Mouse (Mus musculus) stomach, embryonic 15.5 days (tissue): ENCODE results near the gene Manea. TPM values are rescaled to one million over a fixed set of nuclear protein-coding genes. Genes with fewer than 3 reads are reported as not detected.

ENCODE experiments used
- ATAC-seq: fragments of 200-750 bp; cut with Nextera tagmentation; 2 replicates; pipeline ENCODE4 v1.8.0; 2017; ENCODE audit warnings: low read depth, moderate number of reproducible peaks, moderate TSS enrichment; ENCODE audit not compliant: insufficient read depth, low FRiP score
- H3K27ac ChIP-seq: fragments of 300-500 bp; sonication (generic); 2 replicates; pipeline ENCODE4 v1.5.1; 2015; ENCODE audit warnings: mild to moderate bottlenecking, inconsistent platforms
- H3K27me3 ChIP-seq: fragments of 300-500 bp; sonication (generic); replicated peaks from 2 replicates; pipeline ENCODE4 v1.6.1; 2015; ENCODE audit warnings: inconsistent platforms
- H3K36me3 ChIP-seq: fragments of 300-500 bp; sonication (generic); 2 replicates; pipeline ENCODE4 v1.6.1; 2015; ENCODE audit warnings: inconsistent platforms
- H3K4me1 ChIP-seq: fragments of 300-500 bp; sonication (generic); 2 replicates; pipeline ENCODE4 v1.6.1; 2015; ENCODE audit warnings: inconsistent platforms
- H3K4me2 ChIP-seq: fragments of 300-500 bp; sonication (generic); 2 replicates; pipeline ENCODE4 v1.6.1; 2015; ENCODE audit warnings: mild to moderate bottlenecking, inconsistent platforms
- H3K4me3 ChIP-seq: fragments of 300-500 bp; sonication (generic); replicated peaks from 2 replicates; pipeline ENCODE4 v1.5.1; 2015; ENCODE audit warnings: inconsistent platforms
- H3K9ac ChIP-seq: fragments of 300-500 bp; sonication (generic); 2 replicates; pipeline ENCODE4 v1.6.1; 2015; ENCODE audit warnings: inconsistent platforms
- H3K9me3 ChIP-seq: fragments of 300-500 bp; sonication (generic); 2 replicates; pipeline ENCODE4 v1.6.1; 2016; ENCODE audit warnings: inconsistent platforms
- WGBS: fragments of 180-500 bp; shearing (Covaris S2); methylation state at CpG from one replicate; pipeline ENCODE4 v1.1.7; 2015; 5-methylcytosine and 5-hydroxymethylcytosine counted together
- polyA plus RNA-seq: library from polyadenylated mRNA; unstranded; fragments of >200 nt; fragmentation: Nextera tagmentation; extraction: Ambion mirVana; gene quantifications from 2 replicates; pipeline ENCODE4 v1.2.1, GENCODE M21; 2015

The Manea gene
- polyA plus RNA-seq, 1 experiment from 2014 or later, result 9.2 TPM

DNA sequence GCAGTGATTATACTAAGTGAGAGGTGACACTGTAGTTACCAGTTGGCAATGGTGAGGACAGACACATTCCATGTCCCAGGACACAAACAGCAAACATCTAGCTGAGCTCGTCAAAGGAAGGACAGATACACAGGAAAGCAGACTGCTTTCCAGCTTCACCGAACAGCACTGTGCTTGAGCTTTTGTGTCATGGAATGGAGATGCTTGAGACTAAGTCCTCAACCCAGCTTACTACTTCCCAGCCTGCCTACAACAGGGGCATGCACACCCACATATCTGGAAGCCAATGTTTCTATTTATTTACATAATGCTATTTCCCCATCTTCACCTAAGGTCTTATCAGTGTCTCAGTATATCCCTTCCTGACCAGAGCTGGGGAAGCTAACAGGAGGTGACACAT is 70.9 kb downstream of the Manea start:
- Histone ChIP-seq H3K27me3 (no peaks in the 10 kb centered on the region), H3K4me3 (no peak overlapping the region), H3K9ac (no peak overlapping the region), H3K4me2 (no peak overlapping the region), H3K36me3 (no peaks in the 10 kb centered on the region), H3K4me1 (no peaks in the 10 kb centered on the region), H3K9me3 (no peaks in the 10 kb centered on the region), H3K27ac (no peak overlapping the region)
- no peak for ATAC-seq
- 76% methylated on average over 2 of the region's 2 CpGs for WGBS
